Mouse (Mus musculus): ENCODE data around the gene Nosip. TPM values are rescaled to one million over a fixed set of nuclear protein-coding genes. Genes with fewer than 3 reads are reported as not detected.

The Nosip gene
- polyA plus RNA-seq, 2 experiments: 23.1 to 26.4 TPM

GRCm38 (mm10) chr7:45091001-45091990, 29.1 kb downstream of the Nosip start:
- Histone ChIP-seq H3K36me3 (replicated peaks; ENCODE audit: control insufficient read depth, insufficient read depth, low read depth) (no peaks in the 10 kb centered on the region), H3K27me3 (ENCODE audit: control insufficient read depth, insufficient read depth, low read length) (no peaks in the 10 kb centered on the region), H3K9ac (replicated peaks) (peak overlapping the region; percentile 15), H3K27ac (no peak overlapping the region), H3K4me3 (ENCODE audit: insufficient read depth in 1 of 2, low read depth in 2 of 2, low read length in 2 of 2) (peak overlapping the region; percentile 45 to 59), H3K4me2 (ENCODE audit: low read depth) (peak overlapping the region; percentile 78), H3K4me1 (replicated peaks; ENCODE audit: control insufficient read depth in 2 of 2, insufficient read depth in 2 of 2, low read length in 1 of 2) (peaks cover 9 to 21% of the 10 kb centered on the region in 2 experiments; a peak in 3 of 4 replicates), H3K9me3 (ENCODE audit: control insufficient read depth, low read length) (no peaks in the 10 kb centered on the region)
- TF ChIP-seq CTCF (IDR thresholded peaks at IDR 0.05; ENCODE audit: low read depth): no peak
- TF ChIP-seq EP300 (IDR thresholded peaks at IDR 0.05; ENCODE audit: low read depth): no peak
- WGBS (ENCODE audit: insufficient replicate concordance): 15% methylated on average over 35 of the region's 35 CpGs
- DNase-seq (ENCODE audit: low read depth in 3 of 3, low spot score in 3 of 3) (no peak), ATAC-seq (ENCODE audit: insufficient read depth) (peak; percentile 64)

DNA sequence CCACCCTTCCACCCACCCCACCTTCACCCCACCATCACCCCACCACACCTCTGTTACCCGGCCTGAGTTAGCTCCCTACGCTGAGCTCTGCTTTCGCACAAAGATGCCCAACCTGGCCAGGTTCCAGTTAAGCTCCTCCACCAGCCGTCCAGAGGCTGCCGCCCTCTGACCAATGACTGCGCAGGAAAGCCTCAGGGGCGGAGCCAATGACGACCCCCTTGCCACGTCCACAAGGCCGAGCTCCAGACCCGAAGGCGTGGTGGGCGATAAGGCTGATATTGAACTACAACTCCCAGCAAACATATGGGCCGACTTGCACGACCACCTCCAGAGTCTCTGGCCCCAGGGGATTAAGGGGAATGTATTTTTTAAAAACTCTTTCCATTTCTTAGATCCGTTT, 29.8 kb downstream of the Nosip start, which contains the start of gene Rcn3:
TSS of gene Rcn3 (minus strand) at position 174 of the 400 bp plus-strand sequence.
- no peak for TF ChIP-seq EP300 (IDR thresholded peaks at IDR 0.05; ENCODE audit: low read depth)
- TF ChIP-seq CTCF (IDR thresholded peaks at IDR 0.05; ENCODE audit: low read depth): no peak
- no peaks in the 10 kb centered on the region for H3K9me3 ChIP-seq (ENCODE audit: control insufficient read depth, low read length)
- peak; percentile 56 to 66 (median 60) for DNase-seq (ENCODE audit: low read depth in 3 of 3, low spot score in 3 of 3)
- no peaks in the 10 kb centered on the region for H3K27me3 ChIP-seq (ENCODE audit: control insufficient read depth, insufficient read depth, low read length)
- H3K27ac ChIP-seq: no peak within 1 kb of the TSS
- peak within 1 kb of the TSS; percentile 78 for H3K4me2 ChIP-seq (ENCODE audit: low read depth)
- H3K36me3 ChIP-seq (replicated peaks; ENCODE audit: control insufficient read depth, insufficient read depth, low read depth): no peaks in the 10 kb centered on the region
- H3K4me1 ChIP-seq (replicated peaks; ENCODE audit: control insufficient read depth in 2 of 2, insufficient read depth in 2 of 2, low read length in 1 of 2): peaks cover 9 to 21% of the 10 kb centered on the region in 2 experiments; a peak in 3 of 4 replicates
- peak; percentile 81 for ATAC-seq (ENCODE audit: insufficient read depth)
- under 1% methylated on average over 16 of the region's 16 CpGs for WGBS (ENCODE audit: insufficient replicate concordance)
- peak within 1 kb of the TSS; percentile 45 to 59 for H3K4me3 ChIP-seq (ENCODE audit: insufficient read depth in 1 of 2, low read depth in 2 of 2, low read length in 2 of 2)
- peak within 1 kb of the TSS; percentile 15 for H3K9ac ChIP-seq (replicated peaks)

- Histone ChIP-seq H3K27ac (no peak overlapping the region), H3K4me1 (replicated peaks; ENCODE audit: control insufficient read depth in 2 of 2, insufficient read depth in 2 of 2, low read length in 1 of 2) (peaks cover 9 to 21% of the 10 kb centered on the region in 2 experiments; a peak in 3 of 4 replicates), H3K4me3 (ENCODE audit: insufficient read depth in 1 of 2, low read depth in 2 of 2, low read length in 2 of 2) (no peak overlapping the region), H3K9ac (replicated peaks) (no peak overlapping the region), H3K4me2 (ENCODE audit: low read depth) (no peak overlapping the region; the same call in 1 of the 2 replicates), H3K36me3 (replicated peaks; ENCODE audit: control insufficient read depth, insufficient read depth, low read depth) (no peaks in the 10 kb centered on the region), H3K27me3 (ENCODE audit: control insufficient read depth, insufficient read depth, low read length) (no peaks in the 10 kb centered on the region), H3K9me3 (ENCODE audit: control insufficient read depth, low read length) (no peaks in the 10 kb centered on the region)
- ATAC-seq (ENCODE audit: insufficient read depth) (no peak), DNase-seq (ENCODE audit: low read depth in 3 of 3, low spot score in 3 of 3) (no peak)
- WGBS (ENCODE audit: insufficient replicate concordance): 37% methylated on average over 12 of the region's 12 CpGs
- TF ChIP-seq EP300 (IDR thresholded peaks at IDR 0.05; ENCODE audit: low read depth) (no peak), CTCF (IDR thresholded peaks at IDR 0.05; ENCODE audit: low read depth) (no peak)
Measured at GRCm38 (mm10) chr7:45092828-45093515, 30.7 kb downstream of the Nosip start.

GRCm38 (mm10) chr7:45093516-45093905, 31.3 kb downstream of the Nosip start:
- Histone ChIP-seq H3K27ac (no peak overlapping the region), H3K9me3 (ENCODE audit: control insufficient read depth, low read length) (no peaks in the 10 kb centered on the region), H3K4me3 (ENCODE audit: insufficient read depth in 1 of 2, low read depth in 2 of 2, low read length in 2 of 2) (no peak overlapping the region), H3K9ac (replicated peaks) (no peak overlapping the region), H3K4me2 (ENCODE audit: low read depth) (no peak overlapping the region), H3K4me1 (replicated peaks; ENCODE audit: control insufficient read depth in 2 of 2, insufficient read depth in 2 of 2, low read length in 1 of 2) (peaks cover 9 to 21% of the 10 kb centered on the region in 2 experiments; a peak in 3 of 4 replicates), H3K36me3 (replicated peaks; ENCODE audit: control insufficient read depth, insufficient read depth, low read depth) (no peaks in the 10 kb centered on the region), H3K27me3 (ENCODE audit: control insufficient read depth, insufficient read depth, low read length) (no peaks in the 10 kb centered on the region)
- DNase-seq (ENCODE audit: low read depth in 3 of 3, low spot score in 3 of 3) (no peak), ATAC-seq (ENCODE audit: insufficient read depth) (no peak)
- TF ChIP-seq CTCF (IDR thresholded peaks at IDR 0.05; ENCODE audit: low read depth): no peak
- TF ChIP-seq EP300 (IDR thresholded peaks at IDR 0.05; ENCODE audit: low read depth): no peak
- whole genome bisulfite sequencing (ENCODE audit: insufficient replicate concordance): 17% methylated on average over 18 of the region's 18 CpGs

All from liver, embryonic 14.5 days (tissue).